Mouse (Mus musculus): ENCODE measurements around the gene BC048671. TPM values are rescaled to one million over a fixed set of nuclear protein-coding genes. Genes with fewer than 3 reads are reported as not detected.

The BC048671 gene
- total and polyA plus RNA-seq, 2 experiments from 2014 or later, result not detected

DNA sequence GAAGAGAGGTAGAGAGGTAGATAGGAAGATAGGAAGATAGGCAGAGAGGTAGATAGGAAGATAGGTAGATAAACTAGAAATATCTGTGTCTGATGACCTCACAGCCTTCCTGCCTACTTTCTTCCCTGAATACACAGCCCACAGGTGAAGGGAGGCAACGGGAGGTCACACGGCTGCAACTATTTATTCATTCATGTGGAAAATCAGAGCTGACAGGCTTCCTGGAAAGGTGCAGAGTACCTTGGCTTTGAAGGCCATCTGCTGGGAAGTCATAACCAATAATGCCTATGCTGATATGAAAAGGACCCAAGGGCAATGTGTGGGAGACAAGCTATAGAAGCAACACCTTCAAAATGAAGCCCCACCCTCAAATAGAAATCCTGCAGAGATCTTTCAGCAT, 41.3 kb downstream of the BC048671 start:
- no peaks in the 10 kb centered on the region for H3K9me3 ChIP-seq (ENCODE audit: low read length)
- no peak for DNase-seq (ENCODE audit: low spot score)
- no peak overlapping the region for H3K27ac ChIP-seq (ENCODE audit: low read depth, low read length)
- H3K9ac ChIP-seq (replicated peaks; ENCODE audit: low read length, poor library complexity, severe bottlenecking), result no peak overlapping the region
- no peaks in the 10 kb centered on the region for H3K36me3 ChIP-seq (ENCODE audit: insufficient read depth, low read length)
- 64% methylated on average over 2 of the region's 2 CpGs for WGBS
- H3K27me3 ChIP-seq (ENCODE audit: insufficient read depth, low read length), result no peaks in the 10 kb centered on the region
- TF ChIP-seq CTCF (IDR thresholded peaks at IDR 0.05), result no peak
- no peaks in the 10 kb centered on the region for H3K4me1 ChIP-seq (ENCODE audit: insufficient read depth, low read length)
- no peak for ATAC-seq (ENCODE audit: low FRiP score)
- H3K4me3 ChIP-seq (ENCODE audit: low read depth, low read length), result no peak overlapping the region
- H3K4me2 ChIP-seq (ENCODE audit: low read depth, low read length, poor library complexity, severe bottlenecking), result no peak overlapping the region

DNA sequence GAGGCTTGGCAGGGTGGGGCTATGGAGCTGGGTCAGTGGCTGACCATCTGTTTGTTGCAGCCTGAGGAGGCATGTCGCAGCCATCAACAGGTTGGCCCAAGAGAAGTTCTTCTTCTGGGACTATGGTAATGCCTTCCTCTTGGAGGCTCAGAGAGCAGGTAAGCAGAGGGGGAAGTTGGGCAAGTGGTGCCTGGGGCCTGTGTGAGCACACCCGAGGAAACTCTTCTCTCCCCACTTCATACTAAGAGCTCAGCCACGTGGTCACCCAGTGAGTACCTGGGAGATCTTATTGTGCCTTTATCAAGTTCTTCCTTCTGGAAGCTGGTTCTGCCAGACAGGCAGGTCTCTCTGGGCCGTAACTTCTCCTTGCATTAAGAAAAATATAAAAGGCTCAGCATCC, 46.2 kb downstream of the BC048671 start:
- no peaks in the 10 kb centered on the region for H3K36me3 ChIP-seq (ENCODE audit: insufficient read depth, low read length)
- no peaks in the 10 kb centered on the region for H3K4me1 ChIP-seq (ENCODE audit: insufficient read depth, low read length)
- no peak overlapping the region for H3K4me3 ChIP-seq (ENCODE audit: low read depth, low read length)
- WGBS, result 86% methylated on average over 4 of the region's 4 CpGs
- no peak overlapping the region for H3K4me2 ChIP-seq (ENCODE audit: low read depth, low read length, poor library complexity, severe bottlenecking)
- no peaks in the 10 kb centered on the region for H3K9me3 ChIP-seq (ENCODE audit: low read length)
- no peak overlapping the region for H3K9ac ChIP-seq (replicated peaks; ENCODE audit: low read length, poor library complexity, severe bottlenecking)
- DNase-seq (ENCODE audit: low spot score) (no peak), ATAC-seq (ENCODE audit: low FRiP score) (no peak)
- no peaks in the 10 kb centered on the region for H3K27me3 ChIP-seq (ENCODE audit: insufficient read depth, low read length)
- no peak for TF ChIP-seq CTCF (IDR thresholded peaks at IDR 0.05)
- no peak overlapping the region for H3K27ac ChIP-seq (ENCODE audit: low read depth, low read length)

DNA sequence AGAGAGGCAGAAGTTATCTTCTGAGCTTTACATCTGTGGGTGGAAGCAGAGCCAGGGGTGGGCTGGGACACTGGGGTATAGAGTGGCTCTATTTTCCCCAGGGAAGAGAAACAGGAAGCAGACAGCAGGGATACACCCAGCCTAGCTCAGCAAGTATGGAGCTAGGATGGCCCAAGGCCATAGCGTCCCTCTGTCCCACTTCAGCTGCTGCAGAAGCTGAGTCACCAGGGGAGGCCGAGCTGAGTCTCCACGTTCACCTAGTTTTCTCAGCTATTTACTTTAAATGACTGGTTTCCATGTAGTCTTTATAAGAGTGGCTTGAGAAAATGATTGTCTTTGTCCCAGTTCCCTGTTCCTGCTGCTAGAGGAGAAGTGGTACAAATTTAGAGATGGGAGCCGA, 47.5 kb downstream of the BC048671 start:
- no peaks in the 10 kb centered on the region for H3K4me1 ChIP-seq (ENCODE audit: insufficient read depth, low read length)
- no peaks in the 10 kb centered on the region for H3K9me3 ChIP-seq (ENCODE audit: low read length)
- no peaks in the 10 kb centered on the region for H3K36me3 ChIP-seq (ENCODE audit: insufficient read depth, low read length)
- ATAC-seq (ENCODE audit: low FRiP score) (no peak), DNase-seq (ENCODE audit: low spot score) (no peak)
- H3K4me2 ChIP-seq (ENCODE audit: low read depth, low read length, poor library complexity, severe bottlenecking), result no peak overlapping the region
- H3K27ac ChIP-seq (ENCODE audit: low read depth, low read length), result no peak overlapping the region
- 81% methylated on average over 4 of the region's 4 CpGs for WGBS
- no peak overlapping the region for H3K4me3 ChIP-seq (ENCODE audit: low read depth, low read length)
- TF ChIP-seq CTCF (IDR thresholded peaks at IDR 0.05), result no peak
- H3K9ac ChIP-seq (replicated peaks; ENCODE audit: low read length, poor library complexity, severe bottlenecking), result no peak overlapping the region
- H3K27me3 ChIP-seq (ENCODE audit: insufficient read depth, low read length), result no peaks in the 10 kb centered on the region

DNA sequence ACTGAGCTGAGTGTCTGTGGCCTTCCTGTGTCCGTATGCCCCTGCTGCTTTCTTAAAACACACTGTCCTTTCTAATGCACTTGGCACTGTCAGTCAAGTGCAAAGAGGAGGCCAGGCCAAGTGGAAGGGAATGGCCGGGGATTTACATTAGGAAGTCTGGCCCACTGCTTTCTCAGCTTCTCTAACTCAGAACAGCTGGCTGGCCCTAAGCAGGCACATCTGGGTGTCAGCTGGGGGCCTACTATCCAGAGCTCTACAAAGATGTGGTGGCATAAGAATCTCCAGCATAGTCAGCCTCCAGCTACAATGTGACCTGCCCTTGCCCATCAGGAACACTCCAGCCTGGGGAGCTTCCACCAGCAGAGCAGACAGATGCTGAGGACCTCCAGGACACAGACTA, 49.0 kb downstream of the BC048671 start:
- Histone ChIP-seq H3K27me3 (ENCODE audit: insufficient read depth, low read length) (no peaks in the 10 kb centered on the region), H3K4me3 (ENCODE audit: low read depth, low read length) (no peak overlapping the region), H3K9ac (replicated peaks; ENCODE audit: low read length, poor library complexity, severe bottlenecking) (no peak overlapping the region), H3K27ac (ENCODE audit: low read depth, low read length) (no peak overlapping the region), H3K9me3 (ENCODE audit: low read length) (no peaks in the 10 kb centered on the region), H3K36me3 (ENCODE audit: insufficient read depth, low read length) (no peaks in the 10 kb centered on the region), H3K4me1 (ENCODE audit: insufficient read depth, low read length) (no peaks in the 10 kb centered on the region), H3K4me2 (ENCODE audit: low read depth, low read length, poor library complexity, severe bottlenecking) (no peak overlapping the region)
- no peak for ATAC-seq (ENCODE audit: low FRiP score)
- DNase-seq (ENCODE audit: low spot score), result no peak
- TF ChIP-seq CTCF (IDR thresholded peaks at IDR 0.05), result no peak
- WGBS, result 64% methylated on average over 2 of the region's 2 CpGs

Other genes with a start within 250 kb of the BC048671 start
- gene Vmn1r49, start 222.7 kb upstream of the BC048671 start, total RNA-seq (2014; rRNA removed), result not detected in 2 replicates
- not detected in 2 replicates for gene Vmn1r49, start 222.7 kb upstream of the BC048671 start, polyA plus RNA-seq (2015; fragmentation: Nextera tagmentation; extraction: Ambion mirVana)
- not detected in 2 replicates for gene Vmn1r50, start 199.8 kb upstream of the BC048671 start, total RNA-seq (2014; rRNA removed)
- gene Vmn1r50, start 199.8 kb upstream of the BC048671 start, polyA plus RNA-seq (2015; fragmentation: Nextera tagmentation; extraction: Ambion mirVana), result not detected in 2 replicates
- gene Vmn1r51, start 178.6 kb upstream of the BC048671 start, total RNA-seq (2014; rRNA removed), result not detected in 2 replicates
- 0.10 TPM in 1 of 2 replicates, not detected in the other for gene Vmn1r51, start 178.6 kb upstream of the BC048671 start, polyA plus RNA-seq (2015; fragmentation: Nextera tagmentation; extraction: Ambion mirVana)
- gene Vmn1r52, start 126.4 kb upstream of the BC048671 start, total RNA-seq (2014; rRNA removed), result not detected in 2 replicates
- not detected in 2 replicates for gene Vmn1r52, start 126.4 kb upstream of the BC048671 start, polyA plus RNA-seq (2015; fragmentation: Nextera tagmentation; extraction: Ambion mirVana)
- gene V1ra8, start 98.4 kb upstream of the BC048671 start, total RNA-seq (2014; rRNA removed), result not detected in 2 replicates
- not detected in 2 replicates for gene V1ra8, start 98.4 kb upstream of the BC048671 start, polyA plus RNA-seq (2015; fragmentation: Nextera tagmentation; extraction: Ambion mirVana)
- not detected in 2 replicates for gene Vmn1r53, start 76.8 kb upstream of the BC048671 start, total RNA-seq (2014; rRNA removed)
- gene Vmn1r53, start 76.8 kb upstream of the BC048671 start, polyA plus RNA-seq (2015; fragmentation: Nextera tagmentation; extraction: Ambion mirVana), result not detected in 2 replicates
- not detected in 2 replicates for gene Vmn1r54, start 54.9 kb upstream of the BC048671 start, total RNA-seq (2014; rRNA removed)
- not detected in 2 replicates for gene Vmn1r54, start 54.9 kb upstream of the BC048671 start, polyA plus RNA-seq (2015; fragmentation: Nextera tagmentation; extraction: Ambion mirVana)
- gene Chst13, start 24.0 kb downstream of the BC048671 start, total RNA-seq (2014; rRNA removed), result not detected in 2 replicates
- 0.44 TPM in 1 of 2 replicates, not detected in the other for gene Chst13, start 24.0 kb downstream of the BC048671 start, polyA plus RNA-seq (2015; fragmentation: Nextera tagmentation; extraction: Ambion mirVana)
- gene Uroc1, start 32.1 kb downstream of the BC048671 start, total RNA-seq (2014; rRNA removed), result not detected in 2 replicates
- gene Uroc1, start 32.1 kb downstream of the BC048671 start, polyA plus RNA-seq (2015; fragmentation: Nextera tagmentation; extraction: Ambion mirVana), result not detected in 2 replicates
- gene Zxdc, start 68.3 kb downstream of the BC048671 start, total RNA-seq (2014; rRNA removed), result 38.7 and 46.3 TPM in 2 replicates
- gene Zxdc, start 68.3 kb downstream of the BC048671 start, polyA plus RNA-seq (2015; fragmentation: Nextera tagmentation; extraction: Ambion mirVana), result 6.5 and 6.9 TPM in 2 replicates
- gene Cfap100, start 127.6 kb downstream of the BC048671 start, total RNA-seq (2014; rRNA removed), result 3.5 and 22.7 TPM in 2 replicates
- 7.9 TPM in 2 replicates for gene Cfap100, start 127.6 kb downstream of the BC048671 start, polyA plus RNA-seq (2015; fragmentation: Nextera tagmentation; extraction: Ambion mirVana)
- gene Klf15, start 161.4 kb downstream of the BC048671 start, total RNA-seq (2014; rRNA removed), result 34.2 and 35.1 TPM in 2 replicates
- gene Klf15, start 161.4 kb downstream of the BC048671 start, polyA plus RNA-seq (2015; fragmentation: Nextera tagmentation; extraction: Ambion mirVana), result 20.6 and 22.3 TPM in 2 replicates
- gene Aldh1l1, start 185.2 kb downstream of the BC048671 start, total RNA-seq (2014; rRNA removed), result 111 and 125 TPM in 2 replicates
- gene Aldh1l1, start 185.2 kb downstream of the BC048671 start, polyA plus RNA-seq (2015; fragmentation: Nextera tagmentation; extraction: Ambion mirVana), result 83.8 and 101 TPM in 2 replicates